Mouse (Mus musculus) frontal cortex, adult 2 months (tissue): ENCODE data around the gene Hpcal1. TPM values are rescaled to one million over a fixed set of nuclear protein-coding genes. Genes with fewer than 3 reads are reported as not detected.
A peak's percentile ranks its signal among the peaks of the same experiment; 100 is the strongest.

Experiments
- DNase-seq, 2 experiments: peaks; one replicate each; pipeline ENCODE4 v3.0.0; 2022; ENCODE audit warnings: low spot score in 1 of 2; ENCODE audit errors: extremely low spot score in 1 of 2
- polyA plus RNA-seq: library from polyadenylated mRNA; depleted of rRNA; stranded (reverse); fragments of >200 nt; gene quantifications from 2 replicates; pipeline ENCODE4 v1.2.3, GENCODE M21; 2012

Hpcal1 gene
- polyA plus RNA-seq, 1 experiment, result 80.5 TPM

DNA sequence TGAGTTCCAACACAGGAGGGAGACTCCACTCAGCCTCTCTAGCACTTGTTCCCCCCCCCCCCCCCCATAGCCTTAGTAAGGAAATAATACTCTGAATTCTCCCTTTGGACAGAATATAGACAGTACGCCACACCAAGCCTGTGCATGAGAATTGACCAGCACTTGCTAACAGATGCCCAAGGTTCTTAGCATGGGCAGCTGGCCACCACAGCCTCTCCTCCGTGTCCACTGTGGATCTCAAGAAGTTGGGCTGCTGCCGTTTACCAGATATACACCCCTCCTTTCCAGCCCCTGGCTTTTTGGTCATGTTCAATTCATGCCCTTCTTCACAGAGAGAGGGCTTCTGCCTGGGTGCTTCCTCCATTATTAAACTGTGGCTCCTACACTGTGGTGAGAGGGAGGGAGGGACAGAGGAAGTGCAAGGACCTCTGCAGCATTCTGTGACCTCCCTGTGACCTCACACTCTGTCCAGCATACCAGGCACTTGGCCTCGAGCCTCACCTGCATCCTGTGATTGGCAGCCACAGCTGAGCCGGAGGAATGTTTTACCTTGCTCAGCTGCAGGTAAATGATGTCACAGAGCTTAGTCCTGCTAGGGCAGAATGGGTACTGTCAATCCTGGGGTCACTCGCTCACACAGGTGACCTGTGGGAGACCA is 21.2 kb downstream of the Hpcal1 start:
- no peak for DNase-seq

DNA sequence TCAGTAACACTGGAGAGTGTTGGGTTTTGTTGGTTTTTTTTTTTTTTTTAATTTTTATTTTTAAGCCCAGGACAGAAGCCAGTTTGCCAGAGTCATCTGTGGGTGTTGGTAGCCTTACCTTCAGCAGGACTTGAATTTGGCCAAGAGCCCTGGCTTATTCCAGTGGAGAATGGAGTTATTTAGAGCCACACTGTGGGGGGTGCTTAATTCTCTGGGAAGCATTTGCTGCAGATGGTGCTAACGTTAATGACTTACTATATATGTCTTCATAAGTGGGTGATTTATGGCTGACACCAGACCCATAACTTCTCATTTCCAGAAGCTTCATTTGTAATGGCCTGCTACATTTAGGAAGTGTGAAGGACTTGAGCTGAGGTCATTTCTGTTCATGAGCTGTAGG is 21.9 kb downstream of the Hpcal1 start:
- DNase-seq, result peak; percentile 40 to 66

DNA sequence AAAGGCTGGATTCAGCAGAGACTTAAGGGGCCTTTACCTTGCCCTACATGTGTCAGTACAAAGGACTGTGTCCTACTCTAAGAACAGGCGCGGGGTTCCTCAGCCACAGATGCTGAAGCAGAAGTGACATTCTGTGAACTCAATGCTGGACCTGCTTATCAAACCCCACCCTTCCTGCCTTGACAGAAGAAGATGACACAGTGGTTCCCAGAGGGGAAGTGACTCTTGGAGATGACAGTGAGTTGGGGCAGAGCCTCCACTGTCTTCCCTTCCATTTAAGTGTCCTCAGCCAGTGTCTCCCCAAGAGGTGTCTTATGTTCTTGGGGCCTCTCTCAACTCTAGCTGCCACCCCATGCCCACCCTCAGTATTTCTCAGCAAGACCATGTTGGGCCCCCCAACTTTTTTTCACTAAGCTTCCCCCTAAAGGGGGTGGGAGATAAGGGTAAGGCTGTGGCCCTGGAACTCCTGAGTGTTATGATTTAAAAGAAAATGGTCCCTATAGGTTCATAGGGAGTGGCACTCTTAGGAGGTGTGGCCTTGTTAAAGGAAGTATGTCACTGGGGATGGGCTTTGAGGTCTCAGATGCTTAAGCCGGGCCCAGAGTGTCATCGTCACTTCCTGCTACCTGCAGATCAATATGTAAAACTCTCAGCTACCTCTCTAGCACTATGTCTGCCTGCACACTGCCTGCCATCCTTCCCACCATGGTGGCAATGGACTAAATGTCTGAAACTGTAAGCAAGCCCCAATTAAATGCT is 25.2 kb downstream of the Hpcal1 start:
- DNase-seq, result no peak

DNA sequence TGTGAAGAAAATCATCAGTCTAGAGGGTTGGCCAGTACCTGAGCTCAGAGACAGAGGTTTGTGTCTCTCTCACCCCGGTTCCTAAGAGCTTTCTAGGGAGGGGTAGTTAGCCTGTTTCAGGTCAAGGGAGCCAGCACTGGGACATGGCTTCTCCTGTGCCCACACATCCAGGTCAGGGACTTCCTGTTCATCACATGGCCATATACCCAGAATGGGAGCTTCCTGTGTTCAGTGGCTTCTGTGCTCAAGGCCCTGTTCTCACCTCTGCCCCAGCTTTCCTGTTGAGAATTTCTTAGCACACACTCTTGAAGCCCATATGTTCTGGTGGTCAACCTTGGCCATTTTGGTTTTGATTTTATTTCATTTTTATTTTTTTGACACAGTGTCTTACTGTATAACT is 26.6 kb downstream of the Hpcal1 start:
- no peak for DNase-seq

DNA sequence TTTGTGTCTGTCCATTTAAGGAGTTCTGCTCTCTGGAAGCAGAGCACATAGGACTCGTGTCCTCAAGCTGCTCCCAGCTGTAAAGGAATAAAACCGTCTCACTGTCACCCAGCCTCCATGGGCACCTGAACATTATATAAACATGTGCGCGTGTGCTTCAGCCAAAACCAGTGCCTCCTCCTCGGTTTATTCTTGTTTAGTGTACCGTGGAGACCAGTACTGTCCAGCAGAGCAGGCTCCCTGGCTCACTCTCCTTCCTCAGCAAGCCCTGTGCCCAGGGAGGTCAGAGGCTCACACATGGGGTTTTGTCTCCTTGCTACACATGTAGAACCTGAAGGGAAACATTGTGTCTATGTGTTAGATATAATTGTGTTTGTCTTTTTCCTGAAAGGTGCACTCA is 27.5 kb downstream of the Hpcal1 start:
- DNase-seq, result no peak

DNA sequence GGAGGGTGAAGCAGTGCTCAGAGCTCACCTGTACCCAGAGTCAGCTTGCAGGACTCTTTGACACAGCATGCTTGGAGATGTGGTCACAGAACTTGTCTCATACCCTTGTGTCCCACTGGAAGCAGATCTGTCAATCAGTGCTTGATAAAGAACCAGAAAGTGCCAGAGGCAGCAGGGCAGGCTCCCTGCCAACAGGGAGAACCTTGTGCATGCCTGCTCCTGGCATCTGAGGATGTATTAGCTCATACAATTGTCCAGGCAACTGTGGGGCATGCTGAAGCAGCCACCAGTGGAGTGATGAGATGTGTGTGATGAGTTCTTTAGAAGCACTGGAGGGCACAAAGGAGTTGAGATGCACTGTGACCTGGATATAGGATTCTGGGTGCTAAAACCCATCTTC is 30.4 kb downstream of the Hpcal1 start:
- no peak for DNase-seq

DNA sequence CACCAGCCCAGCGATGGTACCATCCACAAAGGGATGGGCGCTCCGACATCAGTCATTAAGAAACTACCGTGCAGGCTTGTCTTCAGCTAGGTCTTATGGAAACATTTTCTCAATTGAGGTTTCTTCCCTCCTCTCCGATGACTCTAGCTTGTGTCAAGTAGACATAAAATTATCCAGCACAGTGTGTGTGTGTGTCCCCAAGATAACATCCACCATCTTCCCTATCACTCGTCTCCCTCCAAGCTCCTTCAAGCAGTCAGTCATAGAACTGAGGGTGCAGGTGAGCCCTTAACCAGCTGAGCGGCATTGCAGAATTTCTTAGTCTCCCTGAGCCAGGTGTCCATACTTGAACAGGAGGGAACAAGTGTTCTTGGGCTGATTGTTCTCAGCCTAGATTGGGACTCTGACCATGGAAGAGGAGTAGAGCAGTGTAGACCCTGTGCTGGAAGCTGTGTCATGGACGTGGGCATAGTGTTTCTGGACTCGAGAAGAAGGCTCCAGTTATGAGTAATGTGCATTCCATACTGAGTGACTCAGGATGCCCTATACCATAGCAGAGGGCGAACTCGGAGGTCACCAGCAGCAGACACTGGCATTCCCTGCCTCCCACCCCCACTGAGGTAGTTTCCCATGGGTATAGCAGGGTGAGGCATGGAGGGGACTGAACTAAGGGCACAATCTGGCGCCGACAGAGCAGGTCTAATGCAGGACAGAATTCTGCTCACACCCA is 32.0 kb downstream of the Hpcal1 start:
- DNase-seq, result no peak

DNA sequence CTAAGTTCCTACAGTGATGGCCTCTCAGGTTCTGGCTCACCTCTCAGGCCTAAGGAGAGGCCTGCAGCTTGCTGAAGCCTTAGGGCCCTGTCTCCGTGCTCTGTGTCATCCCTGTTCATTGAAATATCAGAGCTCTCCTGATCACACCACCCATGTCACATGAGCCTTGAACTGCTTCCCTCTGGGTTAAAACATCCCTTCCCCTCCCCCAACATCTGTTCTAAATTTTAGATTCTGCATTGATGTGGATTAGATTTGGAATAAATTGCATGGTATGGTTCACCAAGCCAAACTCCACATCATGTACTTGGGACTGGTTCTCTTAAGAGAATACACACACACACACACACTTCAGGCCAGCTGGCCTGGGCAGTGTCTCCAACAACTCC is 32.5 kb downstream of the Hpcal1 start:
- no peak for DNase-seq

DNA sequence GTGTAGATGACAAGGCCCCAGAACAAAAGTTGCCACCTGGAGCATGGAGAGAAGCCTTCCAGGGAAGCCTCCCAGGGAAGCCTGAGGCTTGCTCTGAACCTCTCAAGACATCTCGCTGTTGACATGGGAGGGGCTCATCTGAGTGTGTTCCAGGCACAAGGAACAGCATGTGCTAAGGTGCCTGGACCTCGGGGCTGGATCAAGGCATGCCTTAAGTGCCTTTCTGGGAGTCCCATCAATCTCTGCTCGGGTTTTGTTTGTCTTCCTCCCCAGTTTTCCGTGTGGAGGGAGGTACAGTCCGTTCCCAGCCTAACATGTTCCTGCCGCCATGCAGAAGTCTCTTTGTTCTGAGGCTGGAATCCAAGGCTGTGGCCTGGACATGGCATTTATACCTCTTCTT is 33.3 kb downstream of the Hpcal1 start:
- DNase-seq, result no peak

DNA sequence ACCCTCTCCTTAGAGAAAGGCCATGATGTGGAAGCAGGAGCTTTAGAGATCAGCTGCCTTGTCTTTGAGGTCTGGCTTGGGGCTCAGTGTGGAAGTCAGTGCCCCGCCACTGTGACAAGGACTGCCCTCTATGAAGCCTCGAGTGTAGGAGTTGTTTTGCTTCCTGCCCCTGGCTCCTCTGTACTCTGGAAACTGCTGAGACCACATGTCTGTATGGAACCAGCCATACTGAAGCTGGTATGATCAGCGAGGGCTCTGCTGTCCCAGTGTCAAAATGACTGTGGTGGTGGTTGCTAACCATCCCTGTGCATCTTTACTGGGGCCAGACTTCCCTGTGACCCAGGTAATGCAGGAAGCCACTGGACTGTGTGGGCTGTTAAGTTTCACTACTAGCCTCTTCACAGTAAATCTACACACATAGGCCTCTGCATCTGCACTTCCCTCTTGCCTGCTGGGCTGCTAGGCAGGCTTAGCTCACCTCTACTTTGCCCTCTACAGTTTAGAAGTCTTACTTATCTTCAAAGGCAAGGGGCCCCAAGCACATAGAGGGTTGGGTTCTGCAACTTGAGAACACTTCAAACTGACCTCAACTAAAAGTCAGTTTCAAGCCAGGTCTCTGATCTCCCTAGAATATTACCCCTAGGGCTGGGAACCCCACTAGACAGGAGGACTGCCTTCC is 33.9 kb downstream of the Hpcal1 start:
- DNase-seq, result no peak

DNA sequence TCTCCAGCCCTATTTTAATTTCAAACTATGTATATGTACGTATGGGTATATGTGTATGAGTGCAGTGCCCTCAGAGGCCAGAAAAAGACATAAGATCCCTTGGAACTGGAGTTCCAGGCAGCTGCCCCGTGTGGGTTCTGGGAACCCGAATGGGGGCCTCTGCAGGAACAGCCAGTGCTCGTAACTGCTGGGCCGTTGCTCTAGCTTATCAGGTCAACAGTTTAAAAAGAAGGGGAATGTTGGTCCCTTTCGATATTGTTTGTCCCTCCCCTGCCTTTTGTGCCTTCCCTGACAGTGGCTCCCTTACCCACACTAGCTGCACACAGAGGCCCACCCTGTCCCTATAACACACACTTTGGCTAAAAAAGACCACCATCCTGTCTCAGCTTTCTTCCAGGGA is 34.9 kb downstream of the Hpcal1 start:
- no peak for DNase-seq

DNA sequence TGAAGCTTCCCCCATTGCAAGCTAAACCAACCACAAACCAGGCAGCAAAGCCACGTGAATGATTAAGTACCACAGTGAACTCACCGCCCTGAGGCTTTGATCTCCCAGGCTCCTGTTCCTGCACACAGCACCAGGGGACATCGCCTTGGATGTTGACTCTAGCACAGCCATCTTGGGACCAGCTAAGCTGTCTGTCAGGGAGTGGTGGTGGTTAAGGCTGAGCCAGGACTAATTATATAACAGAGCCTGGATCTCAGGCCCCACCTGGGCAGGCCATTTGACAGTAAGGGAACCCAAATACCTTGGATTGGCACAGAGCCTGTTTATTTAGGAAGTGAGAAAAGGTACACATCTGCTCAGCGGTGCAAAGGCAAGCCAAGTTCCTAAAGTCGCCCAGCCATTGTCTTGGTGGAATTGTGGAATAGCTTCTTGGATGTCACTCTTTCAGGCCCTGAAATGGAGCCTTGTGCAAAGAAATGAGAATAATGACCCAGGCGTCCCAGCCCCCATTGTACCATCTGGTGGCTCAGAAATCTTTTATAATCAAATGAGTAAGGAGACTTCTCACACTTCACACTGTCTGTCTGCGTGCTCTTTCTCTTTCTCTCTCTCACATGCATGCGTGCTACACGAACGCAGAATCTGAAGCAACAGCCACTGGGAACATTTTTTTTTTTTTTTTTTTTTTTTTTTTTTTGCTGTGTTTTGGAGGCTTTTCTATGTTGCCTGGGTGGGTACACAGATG is 36.1 kb downstream of the Hpcal1 start:
- peak in 1 of 2 experiments; percentile 20 for DNase-seq

DNA sequence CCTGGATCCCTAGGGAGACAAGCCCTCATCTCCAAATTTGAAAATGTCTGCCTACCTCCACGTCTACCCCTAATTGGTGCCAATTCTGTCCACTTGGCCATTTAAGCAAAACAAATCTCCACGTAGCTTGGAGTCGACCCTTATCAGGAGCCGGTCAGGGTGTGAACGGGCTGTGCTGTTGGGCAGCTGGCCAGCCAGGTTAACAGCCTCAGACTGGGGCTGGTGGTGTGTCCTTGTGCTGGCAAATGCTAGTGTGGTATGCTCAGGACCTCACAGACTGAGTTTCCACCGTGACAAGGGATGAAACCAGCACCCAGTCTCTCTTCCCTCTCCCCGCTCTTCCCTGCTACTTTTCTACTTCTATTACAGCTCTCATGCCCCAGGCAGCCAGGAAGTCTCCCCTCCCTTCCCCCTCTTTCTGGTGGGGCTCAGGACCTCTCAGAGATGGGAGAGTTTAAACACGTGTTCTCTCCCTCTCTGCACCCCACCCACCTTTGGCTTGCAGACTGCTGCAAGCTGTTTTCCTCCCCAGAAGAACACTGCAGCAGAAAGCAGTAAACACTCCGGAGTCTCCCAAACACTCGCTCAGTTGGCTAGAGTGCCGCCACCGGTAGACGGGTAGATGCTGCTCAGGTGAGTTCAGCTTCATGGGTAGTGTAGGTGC is 37.2 kb downstream of the Hpcal1 start:
- no peak for DNase-seq

DNA sequence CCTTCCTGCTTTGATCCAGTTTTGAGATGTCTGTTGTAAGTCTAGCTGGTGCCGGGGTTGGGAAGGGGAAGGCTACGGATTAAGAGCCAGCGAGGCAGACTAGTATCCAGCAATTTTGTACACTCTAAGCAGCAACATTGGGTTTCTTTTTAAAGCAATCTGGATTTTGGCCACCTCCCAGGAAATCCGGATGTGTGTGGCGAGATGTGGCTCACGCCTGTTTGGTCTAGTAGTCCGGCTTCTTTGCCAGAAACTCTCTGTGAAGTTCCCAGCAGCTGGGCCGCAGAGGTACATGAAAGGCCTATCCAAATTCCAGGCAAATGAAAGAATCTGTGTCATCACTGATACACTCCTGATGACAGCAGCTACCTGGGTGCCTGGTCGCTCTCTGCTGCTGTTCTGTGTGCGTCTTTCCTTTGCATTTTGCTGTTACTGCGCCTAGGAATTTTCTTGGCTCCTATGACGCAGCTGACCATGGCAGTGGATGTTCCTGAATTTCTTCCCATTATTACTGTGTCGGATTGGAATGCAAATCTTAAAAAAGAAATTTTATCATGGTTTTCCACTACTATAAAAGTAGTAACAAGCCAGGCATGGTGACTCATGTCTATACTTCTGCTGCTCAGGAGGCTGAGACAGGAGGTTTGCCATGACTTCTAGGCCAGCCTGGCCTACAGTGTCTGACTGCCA is 38.7 kb downstream of the Hpcal1 start:
- peak in 1 of 2 experiments; percentile 54 for DNase-seq

DNA sequence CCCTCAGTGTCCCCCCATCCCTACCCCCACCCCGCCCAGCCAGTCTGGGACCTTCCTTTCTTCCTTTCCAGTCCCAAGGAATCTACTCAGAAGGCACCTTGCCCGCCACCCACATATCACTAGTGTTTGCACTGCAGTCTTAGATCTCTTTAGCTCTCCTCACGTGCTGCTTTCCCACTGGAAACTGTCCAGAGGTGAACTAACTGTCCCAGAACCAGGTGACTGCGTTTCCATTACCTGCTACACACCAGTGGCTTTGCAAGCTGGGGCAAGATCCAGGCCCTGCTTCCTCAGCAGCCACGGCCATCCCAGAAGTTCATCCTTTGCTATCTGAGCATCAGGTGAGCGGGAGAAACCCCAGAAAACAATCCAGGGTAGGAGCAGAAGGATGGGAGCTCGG is 41.4 kb downstream of the Hpcal1 start:
- no peak for DNase-seq

DNA sequence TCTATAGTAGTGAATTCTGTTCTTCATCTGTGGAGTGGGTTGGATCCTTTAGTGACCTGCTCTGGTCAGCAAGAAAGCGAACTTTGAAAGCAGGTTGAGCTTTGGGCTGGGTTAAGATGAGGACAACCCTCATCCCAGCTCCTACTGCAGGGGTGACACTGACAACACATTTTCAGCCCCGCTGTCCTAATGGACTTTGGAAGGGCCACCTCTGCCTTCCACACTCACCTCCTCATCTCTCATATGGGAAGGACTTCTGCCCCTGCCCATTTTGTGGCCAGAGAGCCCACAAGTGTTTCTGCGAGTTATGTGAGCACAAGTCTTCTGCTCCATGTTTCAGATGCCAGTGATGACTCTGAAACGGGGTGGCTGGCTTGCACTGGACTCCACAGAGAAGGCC is 41.9 kb downstream of the Hpcal1 start:
- no peak for DNase-seq

DNA sequence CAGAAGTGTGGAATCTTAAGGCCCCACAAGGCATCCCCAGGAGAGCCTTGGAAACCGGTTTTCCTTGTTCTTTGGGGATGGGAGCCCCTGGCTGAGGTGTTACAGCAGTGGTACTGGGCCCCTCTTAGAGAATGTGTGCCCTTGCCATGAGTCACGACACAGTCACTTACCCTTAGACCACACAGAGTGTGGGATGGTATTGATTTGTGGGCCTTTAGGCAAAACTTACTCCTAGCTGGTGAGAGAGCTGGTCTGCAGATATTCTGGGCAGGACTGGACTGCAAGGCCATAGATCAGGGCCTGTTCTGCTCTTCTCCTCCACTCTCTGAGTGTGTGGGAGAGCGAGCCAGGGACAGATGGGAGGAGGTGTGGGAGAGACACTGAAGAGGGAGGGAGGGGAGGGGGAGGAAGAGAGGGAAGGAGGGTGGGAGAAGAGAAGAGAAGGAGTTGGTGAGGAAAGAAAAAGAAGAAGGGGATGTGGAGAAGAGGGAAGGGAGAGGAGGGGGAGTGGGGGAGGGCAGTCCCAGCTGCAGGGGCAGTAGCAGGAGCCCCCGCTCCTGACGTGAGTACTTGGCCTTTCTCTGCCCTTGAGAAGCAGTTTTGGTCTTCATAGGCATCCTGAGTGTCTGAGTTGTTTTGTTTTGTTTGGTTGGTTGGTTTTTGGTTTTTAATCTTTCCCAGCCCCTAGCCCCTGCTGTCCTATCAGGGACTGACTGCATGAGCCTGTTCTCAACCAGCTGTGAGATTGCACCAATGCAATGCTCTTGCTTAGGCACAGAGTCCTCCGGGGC is 42.7 kb downstream of the Hpcal1 start:
- no peak for DNase-seq

DNA sequence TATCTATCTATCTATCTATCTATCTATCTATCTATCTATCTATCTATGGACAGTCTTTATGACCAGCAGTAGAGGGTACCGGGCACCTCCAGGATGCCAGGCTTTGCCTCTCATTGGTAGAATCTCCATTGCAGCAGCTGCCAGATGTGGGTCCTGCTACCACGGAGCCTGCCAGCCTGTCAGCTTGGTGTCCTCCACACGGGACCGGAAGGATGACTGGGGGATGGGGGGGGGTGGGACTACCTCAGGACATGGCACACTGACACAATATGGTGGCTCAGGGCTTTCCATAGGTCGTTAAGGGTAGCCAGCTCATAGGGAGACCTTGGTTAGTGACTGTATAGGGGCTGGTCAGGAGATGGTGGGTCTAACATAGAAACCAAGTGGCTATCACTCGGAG is 45.7 kb downstream of the Hpcal1 start:
- no peak for DNase-seq
